Mouse (Mus musculus) T-helper 2 cell (primary cell): ENCODE measurements at regions not wholly inside any gene's neighbourhood (a gene's known extent, or its start where the extent isn't known, plus 50 kb on each side); places are given as distances from the start of the nearest gene placed in this dataset.

Experiments
- in situ Hi-C: fragments of 300-600 bp; cut with MboI, MseI; formaldehyde crosslinking; loops from one replicate; pipeline ENCODE4 v1.15.1; 2025; ENCODE audit warnings: high pct_unique_total_duplicates

DNA sequence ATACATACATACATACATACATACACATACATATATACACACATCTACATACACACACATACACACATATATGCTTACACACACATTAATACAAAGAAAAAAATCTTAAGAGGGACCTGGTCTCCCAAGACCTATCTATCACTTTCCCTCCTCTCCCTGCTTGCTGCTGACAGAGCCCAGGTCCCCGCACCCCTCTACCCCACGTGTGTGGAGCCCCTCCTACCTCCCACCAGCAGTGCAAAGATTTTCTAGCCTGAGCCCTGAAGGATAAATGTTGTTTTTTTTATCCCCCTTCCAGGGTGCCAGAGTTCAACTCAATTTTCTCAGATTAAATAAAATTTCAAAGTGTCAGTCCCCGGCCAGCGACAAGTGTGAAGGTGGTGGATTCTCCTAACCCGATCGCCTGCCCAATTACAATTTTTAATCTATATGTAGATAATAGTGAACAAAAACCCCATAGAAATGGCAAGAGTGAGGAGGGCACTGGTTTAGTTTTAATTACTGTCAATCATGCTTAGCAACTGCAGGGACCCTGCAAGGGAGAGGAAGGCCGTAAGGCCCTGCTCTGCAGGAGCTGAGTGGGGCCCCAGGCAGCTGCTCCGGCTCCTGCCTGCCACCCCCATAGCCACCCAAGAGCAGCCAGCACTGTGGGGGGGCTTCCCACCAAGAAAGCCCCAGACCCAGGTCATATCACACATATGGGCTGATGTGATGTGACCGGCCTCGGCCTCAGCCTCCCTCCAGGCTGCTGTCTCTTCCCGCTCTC lies 85.7 kb downstream of the Cryba4 start:
- in situ Hi-C loops = loop anchor here (25.0 kb wide), 2 partner anchors 229 to 429 kb away; partner anchors contain the start of gene Gm26897

DNA sequence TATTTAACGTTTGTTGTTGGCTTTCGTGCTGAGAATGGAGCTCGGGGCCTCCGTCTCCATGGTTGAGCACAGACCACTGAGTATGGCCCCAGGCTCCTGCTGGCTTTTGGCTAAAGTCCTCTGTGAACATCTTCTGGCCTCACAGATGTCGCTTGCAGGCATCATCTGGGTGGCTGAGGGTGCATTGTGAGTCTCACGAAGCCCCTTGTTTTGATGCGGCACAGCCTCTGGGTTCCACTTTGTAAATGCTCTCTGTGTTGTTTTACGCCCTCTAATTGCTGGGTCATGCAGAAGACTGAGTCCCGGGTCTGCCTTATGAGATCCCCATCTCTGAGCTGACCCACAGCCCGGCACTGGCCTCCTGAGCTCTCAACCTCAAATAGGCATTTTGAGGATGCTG lies 84.5 kb downstream of the Cryba4 start:
- in situ Hi-C loops = loop anchor here (25.0 kb wide), 2 partner anchors 230 to 430 kb away; partner anchors contain the start of gene Gm26897

DNA sequence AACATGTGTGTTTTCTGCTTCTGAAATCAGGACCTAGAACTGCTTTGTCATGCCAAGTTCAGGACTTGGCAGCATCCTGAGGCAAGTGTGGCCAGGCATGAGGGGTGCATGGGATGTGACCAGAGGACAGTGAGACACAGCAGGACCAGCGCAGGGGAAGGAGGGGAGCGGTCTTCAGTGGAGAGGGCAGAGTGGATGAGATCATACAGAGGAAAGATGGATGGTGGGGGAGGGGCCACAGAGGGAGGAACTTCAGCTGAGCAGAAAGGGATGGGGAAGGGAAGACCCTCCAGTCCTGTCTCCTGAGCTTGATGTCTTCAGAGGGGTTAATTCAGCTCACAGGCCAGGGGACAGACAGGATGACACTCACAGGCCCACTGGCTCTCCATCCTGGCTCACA lies 81.0 kb downstream of the Cryba4 start:
- in situ Hi-C loops = loop anchor here (25.0 kb wide), 2 partner anchors 234 to 434 kb away; partner anchors contain the start of gene Gm26897

DNA sequence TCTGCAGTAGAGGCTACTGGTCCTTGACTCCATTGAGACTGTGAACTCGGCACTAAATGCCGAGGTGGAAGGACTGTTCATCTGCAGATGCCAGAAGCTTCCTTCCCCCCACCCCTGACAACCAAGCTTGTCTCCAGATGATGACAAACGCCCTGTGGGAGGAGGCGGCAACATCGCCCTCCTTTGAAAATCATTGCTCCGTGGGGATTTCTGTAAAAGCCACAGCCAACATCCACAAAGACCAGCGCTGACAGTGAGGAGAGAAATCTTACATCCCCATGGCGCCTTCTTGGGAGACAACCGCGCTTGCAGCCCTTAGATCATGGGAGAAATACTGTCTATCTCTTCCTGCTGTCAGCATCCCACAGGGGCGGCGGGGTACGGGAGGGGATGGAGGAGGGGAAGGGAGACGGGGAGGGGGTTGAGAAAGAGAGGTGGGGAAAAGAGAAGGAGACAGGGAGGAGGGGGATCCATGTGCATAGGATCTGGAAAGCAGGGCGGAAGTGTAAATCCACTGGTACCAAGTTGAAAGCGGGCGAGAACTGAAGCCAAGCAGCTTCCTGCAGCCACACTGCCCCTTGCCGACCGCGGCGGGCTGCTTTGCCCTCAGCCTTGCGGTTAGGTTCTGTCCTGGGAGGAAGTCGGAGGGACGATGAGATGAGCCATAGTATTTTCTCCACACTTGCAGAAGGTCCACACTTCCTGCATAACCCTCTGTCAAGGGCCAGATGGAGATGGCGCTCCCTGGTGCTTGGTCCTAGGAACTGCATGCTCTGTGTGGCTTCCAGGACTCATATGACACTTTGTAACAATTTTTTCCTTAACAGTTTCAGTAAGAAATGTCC lies 72.9 kb downstream of the Cryba4 start:
- in situ Hi-C loops = loop anchor here (5.0 kb wide), 1 partner anchor 102 kb away; no protein-coding TSS in a partner anchor

DNA sequence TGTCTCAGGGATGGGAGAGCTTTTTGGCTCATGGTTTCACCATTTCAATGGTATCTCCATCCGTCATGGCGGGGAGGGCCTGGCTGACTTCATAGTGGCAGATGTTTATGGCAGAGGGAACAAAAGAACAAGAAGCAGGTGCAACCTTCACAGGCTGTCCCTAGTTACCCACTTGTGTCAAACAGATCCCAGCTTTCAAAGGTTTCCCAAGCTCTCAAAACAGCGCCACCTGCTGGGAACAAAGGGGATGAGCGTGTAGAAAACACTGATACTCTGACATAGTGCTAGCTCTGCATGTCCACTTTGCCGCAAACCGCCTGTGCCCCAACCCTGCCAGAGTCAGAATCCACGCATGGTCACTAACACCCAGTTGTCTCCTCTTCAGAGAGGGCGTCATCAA lies 69.5 kb downstream of the Cryba4 start:
- in situ Hi-C loops = loop anchor here (5.0 kb wide), 1 partner anchor 105 kb away; no protein-coding TSS in a partner anchor

DNA sequence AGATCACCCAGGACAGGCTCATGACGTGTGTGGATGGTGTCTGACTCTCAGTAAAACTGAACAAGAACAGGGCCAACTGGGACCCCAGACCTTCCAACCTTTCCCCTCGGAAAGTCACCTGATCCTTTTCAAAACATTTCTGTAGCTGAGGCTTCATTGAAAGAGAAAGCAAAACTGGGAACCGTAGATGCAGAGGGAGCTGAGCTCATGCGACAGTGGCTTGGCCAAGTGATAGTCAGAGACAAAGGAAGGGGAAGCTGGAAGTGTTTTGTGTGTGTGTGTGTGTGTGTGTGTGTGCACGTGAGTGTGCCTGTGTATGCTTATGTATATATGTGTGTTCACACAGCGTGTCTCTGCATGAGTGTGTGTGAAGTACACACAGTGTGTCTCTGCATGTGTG lies 56.7 kb downstream of the Cryba4 start:
- in situ Hi-C loops = no loop called here
